Mouse (Mus musculus) megakaryocyte-erythroid progenitor cell, adult 5-6 weeks (primary cell): ENCODE data around the gene Scn5a. TPM values are rescaled to one million over a fixed set of nuclear protein-coding genes. Genes with fewer than 3 reads are reported as not detected.

Experiments
- ATAC-seq: replicated peaks from 2 replicates; pipeline ENCODE4 v1.8.0; 2016; ENCODE audit warnings: mild to moderate bottlenecking, inconsistent platforms; ENCODE audit not compliant: severe bottlenecking, poor library complexity, low FRiP score, low TSS enrichment
- total RNA-seq, 2 experiments: library from RNA; stranded (forward) in 1 of 2; stranded (reverse) in 1 of 2; fragments of 200-1000, 215-1000 nt in 1 of 2; fragments of >200 nt in 1 of 2; fragmentation: Nextera tagmentation in 1 of 2; gene quantifications; 2 replicates each; pipeline ENCODE4 v1.2.3; 2014 to 2017

The Scn5a gene
- total RNA-seq, 2 experiments from 2014 or later: not detected

DNA sequence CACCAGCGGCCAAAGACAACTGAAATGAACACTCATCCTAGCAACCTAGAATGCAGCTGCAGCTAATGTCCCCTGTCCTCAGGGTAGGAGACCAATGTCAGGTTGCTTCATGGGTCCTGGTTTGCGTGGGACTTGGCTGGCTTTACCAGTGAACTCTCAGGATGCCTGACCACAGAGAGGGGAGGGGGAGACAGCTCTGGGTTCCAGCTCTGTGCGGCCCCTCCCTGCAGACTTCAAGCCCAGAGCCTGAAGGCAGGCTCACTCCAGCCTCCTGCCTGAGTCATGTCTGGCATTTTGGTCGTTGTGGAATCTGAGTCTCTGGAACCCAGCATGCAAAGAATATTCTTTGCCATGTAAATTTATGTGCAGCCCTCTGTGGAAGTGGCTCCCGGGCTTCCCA is 11.0 kb downstream of the Scn5a start:
- no peak for ATAC-seq

DNA sequence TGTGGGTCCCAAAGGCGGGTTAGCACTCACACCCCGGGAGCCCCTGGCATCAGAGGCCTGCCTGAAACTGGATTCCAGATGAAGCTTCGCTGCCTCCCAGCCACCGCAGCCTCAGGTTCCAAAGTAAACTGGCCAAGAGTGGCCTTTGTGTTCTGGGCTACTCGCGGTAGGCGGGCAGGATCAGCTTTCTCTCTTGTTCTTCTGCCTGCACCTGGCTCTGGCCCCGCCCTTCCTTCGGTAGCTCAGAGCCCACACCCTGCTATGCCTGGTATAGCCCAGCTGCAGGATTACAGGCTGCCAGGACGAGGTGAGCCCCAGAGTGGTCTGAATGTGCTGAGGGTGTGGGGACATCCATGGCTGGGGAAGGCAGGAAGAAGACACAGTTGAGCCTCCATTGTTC is 12.6 kb downstream of the Scn5a start:
- ATAC-seq: no peak

- no peak for ATAC-seq
Observed at GRCm38 (mm10) chr9:119564803-119565202, 14.0 kb downstream of the Scn5a start.

GRCm38 (mm10) chr9:119563617-119564016 is 15.2 kb downstream of the Scn5a start:
- ATAC-seq: no peak

GRCm38 (mm10) chr9:119562256-119562655 is 16.6 kb downstream of the Scn5a start:
- no peak for ATAC-seq

GRCm38 (mm10) chr9:119561746-119562145 is 17.1 kb downstream of the Scn5a start:
- ATAC-seq: no peak

DNA sequence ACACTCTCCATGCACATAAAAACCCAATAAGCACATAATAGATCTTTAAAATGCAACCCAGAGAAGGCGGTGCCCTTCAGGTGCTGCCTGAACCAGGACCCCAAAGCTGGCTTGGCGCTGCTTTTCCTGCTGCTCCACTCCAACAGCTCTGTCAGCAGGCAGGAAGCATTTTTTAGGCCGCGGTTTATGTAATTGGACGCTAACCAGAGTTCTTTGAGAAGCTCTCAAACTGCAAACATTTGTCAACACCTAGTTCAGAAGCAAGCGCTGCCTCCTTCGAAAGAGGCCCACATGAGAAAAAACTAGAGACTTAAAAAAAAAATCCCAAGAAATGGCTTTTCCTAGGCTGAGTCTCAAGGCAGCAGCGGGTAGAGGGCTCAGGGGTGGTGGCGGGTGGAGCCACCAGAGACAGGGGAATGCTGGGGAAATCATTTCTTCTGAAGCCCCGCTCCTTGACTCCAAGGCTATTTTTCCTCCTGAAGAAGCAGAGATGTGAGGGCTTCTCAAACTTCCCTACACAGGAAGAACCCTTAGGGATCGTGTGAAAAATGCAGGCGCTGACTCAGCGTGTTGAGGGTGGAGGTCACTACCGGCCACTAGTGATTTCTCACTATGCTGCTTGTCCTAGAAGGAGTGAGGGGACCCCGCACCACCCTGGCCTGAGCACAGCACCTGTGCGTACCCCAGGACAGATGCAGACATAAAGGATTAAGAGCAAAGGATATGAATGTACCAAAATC is 19.1 kb downstream of the Scn5a start:
- ATAC-seq: no peak

DNA sequence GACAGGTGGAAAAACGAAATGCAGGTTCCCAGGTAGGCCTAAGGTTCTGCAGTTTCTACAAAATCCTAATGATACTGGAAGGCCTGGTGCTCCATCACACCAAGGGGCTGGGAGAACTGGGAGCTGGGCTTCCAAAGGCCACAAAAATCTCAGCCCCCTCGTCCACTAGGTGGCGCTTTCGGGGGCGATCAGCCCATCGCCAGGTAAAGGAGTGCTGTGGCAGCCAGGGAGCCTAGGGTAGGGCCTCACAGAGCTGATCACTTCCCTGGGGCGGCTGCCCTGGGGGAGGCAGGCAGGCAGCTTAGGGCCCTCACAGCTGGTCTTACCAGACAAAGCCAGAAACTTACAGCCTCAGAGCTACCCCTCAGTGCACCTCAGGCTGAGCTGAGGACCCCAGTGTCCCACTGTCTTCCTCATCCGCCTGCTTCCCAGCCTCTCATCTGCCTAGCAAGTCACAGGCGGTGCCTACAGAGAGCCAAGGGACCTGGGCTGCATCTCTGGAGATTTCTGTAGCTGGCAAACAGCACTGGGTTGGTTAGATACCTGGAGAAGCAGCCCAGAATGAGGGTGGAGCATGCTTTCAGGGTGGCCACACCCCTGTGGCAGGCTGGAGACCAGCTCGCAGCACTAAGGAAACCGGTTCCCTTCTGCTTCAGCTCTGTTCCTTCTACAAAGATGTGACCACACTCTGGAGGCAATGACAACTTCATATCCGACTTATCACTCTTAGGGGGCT is 20.5 kb downstream of the Scn5a start:
- ATAC-seq: peak; percentile 42

- ATAC-seq: no peak
Observed at GRCm38 (mm10) chr9:119556043-119556442, 22.8 kb downstream of the Scn5a start.

GRCm38 (mm10) chr9:119547528-119547927 is 31.3 kb downstream of the Scn5a start:
- ATAC-seq: no peak

DNA sequence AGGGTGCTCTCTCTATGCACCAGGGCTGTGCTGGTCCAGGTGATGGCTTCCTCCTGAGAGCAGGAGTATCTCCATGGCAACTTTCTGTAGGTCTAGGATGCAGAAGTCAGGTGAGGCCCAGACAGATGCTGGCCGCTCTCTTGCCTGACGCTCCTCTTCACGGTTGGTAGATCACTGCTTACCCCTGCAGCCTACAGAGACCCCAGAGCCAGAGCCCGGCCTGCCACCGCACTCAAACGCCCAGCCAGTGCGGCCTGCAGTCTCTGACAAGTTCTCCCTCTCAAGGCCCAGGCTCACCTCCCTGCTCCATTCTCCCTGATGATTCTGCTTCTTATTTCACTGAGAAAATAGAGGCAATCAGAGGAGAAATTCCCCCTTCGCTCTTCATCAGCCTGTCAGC is 31.7 kb downstream of the Scn5a start:
- ATAC-seq: no peak

- ATAC-seq: no peak
Observed at GRCm38 (mm10) chr9:119540726-119541125, 38.1 kb downstream of the Scn5a start.

DNA sequence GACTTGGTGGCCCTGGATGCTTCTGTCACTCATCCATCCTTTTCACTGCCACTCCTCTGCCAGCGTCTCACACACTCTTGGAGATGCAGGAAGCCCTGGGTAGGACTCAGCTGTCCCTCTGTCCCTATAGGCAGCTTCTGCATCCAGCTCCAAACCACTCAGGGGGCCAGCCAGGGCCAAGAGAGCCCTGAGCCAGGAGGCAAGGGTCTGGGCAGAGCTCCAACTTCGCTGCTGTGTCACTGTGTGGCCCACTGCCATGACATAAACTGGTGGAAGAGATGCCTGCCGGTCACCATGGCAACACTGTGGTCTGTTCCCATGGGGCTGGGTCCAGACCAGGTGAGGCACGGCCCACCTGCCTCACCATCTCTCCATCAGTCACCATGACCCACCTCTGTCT is 41.0 kb downstream of the Scn5a start:
- ATAC-seq: no peak

DNA sequence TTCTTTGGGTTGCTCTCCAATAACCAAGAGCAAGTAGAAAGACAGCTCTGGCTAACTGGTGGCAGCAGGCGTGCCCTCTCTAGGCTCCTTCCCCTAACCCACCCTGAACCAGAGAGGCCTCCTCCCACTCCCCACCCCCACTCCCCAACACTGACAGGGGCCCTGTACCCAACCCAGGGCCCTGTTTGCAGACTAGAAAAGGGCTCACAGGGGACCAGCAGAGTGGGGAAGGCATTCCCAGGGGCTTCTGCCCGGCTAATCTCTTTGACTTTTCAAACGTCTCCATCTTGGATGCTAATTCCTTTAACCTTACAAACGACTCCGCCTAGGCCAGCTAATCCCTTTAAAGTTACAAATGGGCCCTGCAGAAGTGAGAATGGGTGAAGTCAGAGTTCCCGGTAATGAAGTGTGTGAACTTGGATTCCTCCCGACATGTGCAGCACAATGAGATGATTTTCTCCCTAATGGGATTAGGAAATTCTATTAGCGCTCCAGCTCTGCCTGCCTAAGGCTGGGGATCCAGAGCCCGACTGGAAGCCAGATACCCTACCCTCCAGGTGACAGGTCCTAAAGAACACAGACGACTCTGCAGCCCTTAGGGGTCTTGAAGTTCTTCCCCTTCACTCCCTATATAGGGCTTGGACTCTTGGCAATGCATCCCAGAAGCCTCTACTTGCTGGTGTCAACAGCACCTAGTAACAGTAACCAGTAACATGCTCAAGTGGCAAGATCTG is 47.0 kb downstream of the Scn5a start:
- ATAC-seq: no peak

- no peak for ATAC-seq
Observed at GRCm38 (mm10) chr9:119524511-119524910, 54.3 kb downstream of the Scn5a start.

DNA sequence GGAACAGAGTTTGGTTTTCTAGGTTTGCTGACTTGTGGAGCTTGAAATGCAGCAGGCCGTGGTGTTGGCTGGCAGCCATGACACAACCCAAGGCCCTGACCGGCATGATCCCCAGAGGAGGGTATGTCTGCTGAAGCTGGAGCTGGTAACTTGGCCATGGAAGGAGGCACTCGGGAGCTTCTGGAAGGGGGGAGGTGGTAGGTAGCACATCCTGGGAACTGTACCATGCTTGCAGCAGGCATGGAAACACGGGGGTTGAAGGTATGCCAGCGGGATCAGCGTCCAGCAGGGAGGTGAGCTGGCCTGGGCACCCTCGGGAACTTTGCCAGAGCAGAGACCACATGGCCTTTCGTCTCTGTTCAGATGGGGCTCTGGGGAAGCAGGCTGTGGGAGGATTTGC is 55.5 kb downstream of the Scn5a start:
- no peak for ATAC-seq

- no peak for ATAC-seq
Observed at GRCm38 (mm10) chr9:119519116-119519515, 59.7 kb downstream of the Scn5a start.

DNA sequence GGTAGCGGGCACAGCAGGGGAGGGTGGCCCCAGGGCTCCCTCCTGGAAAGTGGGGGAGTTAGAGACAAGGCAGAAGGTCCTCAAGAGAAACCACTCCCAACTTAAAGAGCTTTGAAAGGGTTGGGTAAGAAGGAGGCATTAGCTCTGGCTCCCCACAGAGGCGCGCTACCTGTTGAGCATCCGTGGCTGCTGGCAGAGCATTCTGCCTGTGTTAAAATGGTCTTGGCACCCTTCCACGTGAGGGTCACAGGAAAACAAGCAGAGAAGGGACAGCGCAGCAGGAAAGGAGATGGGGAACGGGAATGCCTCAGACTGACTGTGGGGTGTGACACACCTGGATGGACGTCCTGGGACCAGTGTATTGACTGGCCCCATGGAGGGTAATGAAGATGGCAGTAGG is 60.6 kb downstream of the Scn5a start:
- ATAC-seq: no peak

GRCm38 (mm10) chr9:119517467-119517866 is 61.3 kb downstream of the Scn5a start:
- no peak for ATAC-seq

GRCm38 (mm10) chr9:119516815-119517214 is 62.0 kb downstream of the Scn5a start:
- ATAC-seq: no peak
